Mouse (Mus musculus): Measurements from ENCODE around the gene Olfr561. TPM values are rescaled to one million over a fixed set of nuclear protein-coding genes. Genes with fewer than 3 reads are reported as not detected.

Gene Olfr561
- polyA plus RNA-seq (2015; fragmentation: Nextera tagmentation; extraction: Ambion mirVana) = not detected in 2 replicates

DNA sequence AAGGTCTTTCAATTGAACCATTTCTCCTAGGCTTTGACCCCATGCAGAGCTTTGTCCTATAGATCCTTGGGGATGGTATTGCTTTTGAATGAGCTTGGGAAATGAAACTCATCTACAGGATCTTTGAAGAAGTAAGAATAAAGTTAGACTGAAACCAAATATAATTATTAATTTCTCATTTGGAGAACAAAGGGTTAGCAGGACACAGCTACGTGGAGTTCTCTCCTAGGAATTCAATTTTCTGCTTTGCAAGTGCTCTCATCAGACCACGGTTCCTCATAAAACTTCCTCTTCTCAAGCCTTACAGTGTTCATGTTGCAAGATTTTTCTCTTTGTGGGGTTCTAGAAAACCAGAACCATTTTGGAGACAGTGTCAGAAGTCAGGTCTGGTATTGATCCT, at the start of gene Olfr561:
Gene Olfr561 (plus strand): TSS at position 301 of the 400 bp plus-strand sequence.
- H3K27me3 ChIP-seq (ENCODE audit: control insufficient read depth, insufficient read depth, low read depth, low read length) = no peaks in the 10 kb centered on the region
- ATAC-seq = no peak
- H3K27ac ChIP-seq (ENCODE audit: low read length) = no peak within 1 kb of the TSS
- H3K36me3 ChIP-seq (ENCODE audit: control insufficient read depth, insufficient read depth, low read length) = no peaks in the 10 kb centered on the region
- no peaks in the 10 kb centered on the region for H3K4me1 ChIP-seq (ENCODE audit: control insufficient read depth, insufficient read depth, low read length)
- H3K9ac ChIP-seq (ENCODE audit: low read depth, low read length) = no peak within 1 kb of the TSS
- no peak within 1 kb of the TSS for H3K4me3 ChIP-seq (ENCODE audit: low read depth, low read length)
- H3K4me2 ChIP-seq (ENCODE audit: low read length) = no peak within 1 kb of the TSS
- WGBS = 88% methylated on average over 2 of the region's 2 CpGs
- H3K9me3 ChIP-seq (replicated peaks; ENCODE audit: control insufficient read depth, low read length, poor library complexity, severe bottlenecking) = no peaks in the 10 kb centered on the region

DNA sequence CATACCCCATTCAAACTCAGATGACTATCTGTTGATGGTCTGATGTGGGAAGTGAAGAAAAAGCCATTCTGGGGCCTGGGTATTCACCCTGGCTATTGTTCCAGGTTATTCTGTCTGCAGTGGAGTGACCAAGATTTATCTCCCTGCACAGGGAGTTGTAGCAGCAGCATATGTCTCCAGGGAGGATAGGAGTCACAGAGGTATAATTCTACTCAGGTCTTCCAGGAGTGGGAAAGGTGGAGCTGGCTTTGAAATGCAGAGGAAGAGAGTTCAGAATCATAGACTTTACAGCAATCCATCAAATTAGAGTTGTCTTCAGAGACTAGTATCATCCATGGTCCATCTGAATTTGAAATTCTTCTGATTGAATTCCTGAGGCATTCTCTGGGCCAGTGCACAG, 43.6 kb upstream of the Olfr561 start, which contains the start of gene Olfr559:
Gene Olfr559 (minus strand): TSS at position 101 of the 400 bp plus-strand sequence.
- Histone ChIP-seq H3K36me3 (ENCODE audit: control insufficient read depth, insufficient read depth, low read length) (no peaks in the 10 kb centered on the region), H3K9me3 (replicated peaks; ENCODE audit: control insufficient read depth, low read length, poor library complexity, severe bottlenecking) (no peaks in the 10 kb centered on the region), H3K4me1 (ENCODE audit: control insufficient read depth, insufficient read depth, low read length) (no peaks in the 10 kb centered on the region), H3K4me3 (ENCODE audit: low read depth, low read length) (no peak within 1 kb of the TSS), H3K27me3 (ENCODE audit: control insufficient read depth, insufficient read depth, low read depth, low read length) (no peaks in the 10 kb centered on the region), H3K27ac (ENCODE audit: low read length) (no peak within 1 kb of the TSS), H3K9ac (ENCODE audit: low read depth, low read length) (no peak within 1 kb of the TSS), H3K4me2 (ENCODE audit: low read length) (no peak within 1 kb of the TSS)
- ATAC-seq = no peak

DNA sequence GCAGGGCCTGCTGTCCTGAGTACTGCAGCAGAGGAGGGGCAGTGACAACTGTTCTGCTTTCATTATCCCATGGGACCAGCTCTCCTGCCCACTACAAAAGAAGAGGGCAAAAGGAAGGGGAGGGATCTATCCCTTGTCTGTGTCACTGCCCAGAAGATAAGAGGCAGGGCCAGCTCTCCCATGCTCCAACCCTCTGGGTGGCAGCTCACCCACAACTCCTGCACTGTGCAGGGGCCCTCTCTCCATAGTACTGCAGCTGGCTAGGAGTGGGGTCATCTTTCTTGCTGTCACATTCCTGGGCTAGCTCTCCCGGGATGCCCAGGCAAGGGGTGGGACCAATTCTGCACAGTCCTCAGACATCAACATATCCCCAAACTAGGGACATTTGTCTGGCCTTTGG, 37.2 kb upstream of the Olfr561 start:
- no peak overlapping the region for H3K9ac ChIP-seq (ENCODE audit: low read depth, low read length)
- H3K4me3 ChIP-seq (ENCODE audit: low read depth, low read length) = no peak overlapping the region
- no peaks in the 10 kb centered on the region for H3K27me3 ChIP-seq (ENCODE audit: control insufficient read depth, insufficient read depth, low read depth, low read length)
- no peak overlapping the region for H3K27ac ChIP-seq (ENCODE audit: low read length)
- no peaks in the 10 kb centered on the region for H3K36me3 ChIP-seq (ENCODE audit: control insufficient read depth, insufficient read depth, low read length)
- H3K4me1 ChIP-seq (ENCODE audit: control insufficient read depth, insufficient read depth, low read length) = no peaks in the 10 kb centered on the region
- 94% methylated on average over 1 of the region's 1 CpGs for WGBS
- H3K9me3 ChIP-seq (replicated peaks; ENCODE audit: control insufficient read depth, low read length, poor library complexity, severe bottlenecking) = no peaks in the 10 kb centered on the region
- H3K4me2 ChIP-seq (ENCODE audit: low read length) = no peak overlapping the region
- no peak for ATAC-seq

DNA sequence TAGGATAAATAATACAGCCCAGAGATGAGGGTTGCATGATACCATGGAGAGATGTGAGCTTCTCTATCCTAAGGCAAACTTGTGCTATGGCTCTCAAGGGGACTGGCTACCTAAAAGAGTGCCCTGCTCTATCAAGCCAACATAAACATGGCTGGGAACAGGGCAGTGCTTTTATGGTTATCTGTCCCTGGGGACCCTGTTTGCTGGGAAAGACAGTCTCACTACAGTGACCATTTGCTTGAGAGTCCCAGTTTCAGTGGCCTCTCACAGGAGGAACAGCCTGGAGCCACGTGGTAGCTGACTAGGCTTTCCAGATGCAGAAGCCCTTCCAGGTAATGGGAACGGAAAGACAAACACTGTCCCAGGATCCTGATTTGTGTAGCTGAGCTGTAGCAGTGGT, 33.3 kb upstream of the Olfr561 start:
- Histone ChIP-seq H3K4me3 (ENCODE audit: low read depth, low read length) (no peak overlapping the region), H3K9ac (ENCODE audit: low read depth, low read length) (no peak overlapping the region), H3K36me3 (ENCODE audit: control insufficient read depth, insufficient read depth, low read length) (no peaks in the 10 kb centered on the region), H3K27me3 (ENCODE audit: control insufficient read depth, insufficient read depth, low read depth, low read length) (no peaks in the 10 kb centered on the region), H3K4me2 (ENCODE audit: low read length) (no peak overlapping the region), H3K4me1 (ENCODE audit: control insufficient read depth, insufficient read depth, low read length) (no peaks in the 10 kb centered on the region), H3K9me3 (replicated peaks; ENCODE audit: control insufficient read depth, low read length, poor library complexity, severe bottlenecking) (no peaks in the 10 kb centered on the region), H3K27ac (ENCODE audit: low read length) (no peak overlapping the region)
- no peak for ATAC-seq
- 73% methylated on average over 2 of the region's 2 CpGs for whole genome bisulfite sequencing

DNA sequence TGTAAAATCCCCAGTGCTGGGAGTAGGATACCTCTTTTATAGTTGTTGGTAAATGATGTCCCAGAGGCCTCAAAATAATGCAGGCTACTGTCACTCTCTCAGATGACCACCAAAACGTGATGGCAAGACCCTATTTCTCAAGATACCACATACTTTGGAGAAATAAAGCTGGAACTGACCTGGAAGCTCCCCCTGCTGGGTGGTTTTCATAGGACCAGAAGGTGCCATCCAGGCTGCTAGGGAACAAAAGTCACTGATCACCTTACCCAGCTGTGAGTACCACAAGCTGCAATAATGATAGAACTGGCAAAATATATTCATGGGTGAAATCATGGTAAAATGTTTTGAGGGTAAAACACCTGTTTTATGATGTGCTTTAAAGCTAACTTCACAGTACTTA, 18.9 kb upstream of the Olfr561 start:
- Histone ChIP-seq H3K36me3 (ENCODE audit: control insufficient read depth, insufficient read depth, low read length) (no peaks in the 10 kb centered on the region), H3K27ac (ENCODE audit: low read length) (no peak overlapping the region), H3K4me2 (ENCODE audit: low read length) (no peak overlapping the region), H3K4me1 (ENCODE audit: control insufficient read depth, insufficient read depth, low read length) (no peaks in the 10 kb centered on the region), H3K9ac (ENCODE audit: low read depth, low read length) (no peak overlapping the region), H3K27me3 (ENCODE audit: control insufficient read depth, insufficient read depth, low read depth, low read length) (no peaks in the 10 kb centered on the region), H3K9me3 (replicated peaks; ENCODE audit: control insufficient read depth, low read length, poor library complexity, severe bottlenecking) (no peaks in the 10 kb centered on the region), H3K4me3 (ENCODE audit: low read depth, low read length) (no peak overlapping the region)
- 33% methylated on average over 1 of the region's 1 CpGs for WGBS
- ATAC-seq = no peak

DNA sequence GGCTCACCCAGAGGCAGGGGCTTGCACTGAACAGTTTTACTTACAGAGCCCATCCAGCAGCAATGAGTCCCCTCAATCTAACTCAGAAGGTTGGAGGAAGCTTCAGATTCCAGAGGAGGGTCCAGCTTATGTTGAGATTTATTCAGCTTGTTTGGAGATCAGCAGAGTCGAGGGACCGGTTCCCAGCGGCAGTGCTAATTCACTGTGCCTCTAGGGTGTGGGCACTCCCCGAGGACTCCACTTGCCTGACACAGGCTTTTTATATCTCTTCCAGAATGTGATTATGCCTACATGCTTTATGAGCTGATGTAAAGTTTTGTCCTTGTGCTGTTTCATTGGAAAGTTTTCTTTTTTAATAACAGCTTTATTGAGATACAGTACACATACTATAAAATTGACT, 11.8 kb upstream of the Olfr561 start, which contains the start of the genes Olfr560 and Olfr78:
Gene Olfr560 (minus strand): TSS at position 101 of the 400 bp plus-strand sequence.
Gene Olfr78 (minus strand): TSS at position 206 of the 400 bp plus-strand sequence.
- no peaks in the 10 kb centered on the region for H3K4me1 ChIP-seq (ENCODE audit: control insufficient read depth, insufficient read depth, low read length)
- H3K27me3 ChIP-seq (ENCODE audit: control insufficient read depth, insufficient read depth, low read depth, low read length) = no peaks in the 10 kb centered on the region
- H3K4me3 ChIP-seq (ENCODE audit: low read depth, low read length) = no peak within 1 kb of the TSS
- H3K36me3 ChIP-seq (ENCODE audit: control insufficient read depth, insufficient read depth, low read length) = no peaks in the 10 kb centered on the region
- no peaks in the 10 kb centered on the region for H3K9me3 ChIP-seq (replicated peaks; ENCODE audit: control insufficient read depth, low read length, poor library complexity, severe bottlenecking)
- no peak for ATAC-seq
- H3K27ac ChIP-seq (ENCODE audit: low read length) = no peak within 1 kb of the TSS
- WGBS = 72% methylated on average over 4 of the region's 4 CpGs
- no peak within 1 kb of the TSS for H3K9ac ChIP-seq (ENCODE audit: low read depth, low read length)
- no peak within 1 kb of the TSS for H3K4me2 ChIP-seq (ENCODE audit: low read length)

DNA sequence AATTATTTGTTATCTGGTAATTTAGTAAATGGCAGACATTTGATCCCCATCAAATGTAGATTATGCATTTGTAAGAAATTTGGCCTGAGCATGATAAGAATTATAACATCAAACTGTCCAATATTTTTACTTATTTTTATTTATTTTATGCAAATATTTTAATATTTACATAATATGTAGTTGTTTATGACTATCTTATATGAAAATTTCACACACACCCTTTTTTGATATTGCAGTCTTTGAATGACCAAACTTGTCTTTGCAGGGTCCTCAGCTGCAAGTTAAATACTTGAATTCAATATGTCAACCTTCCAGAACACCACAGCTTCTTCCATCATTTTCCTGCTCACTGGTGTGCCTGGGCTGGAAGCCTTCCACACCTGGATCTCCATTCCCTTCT, 32.2 kb downstream of the Olfr561 start, which contains the start of gene Olfr564:
Gene Olfr564 (plus strand): TSS at position 301 of the 400 bp plus-strand sequence.
- H3K9me3 ChIP-seq (replicated peaks; ENCODE audit: control insufficient read depth, low read length, poor library complexity, severe bottlenecking) = no peaks in the 10 kb centered on the region
- ATAC-seq = no peak
- no peak within 1 kb of the TSS for H3K9ac ChIP-seq (ENCODE audit: low read depth, low read length)
- H3K27ac ChIP-seq (ENCODE audit: low read length) = no peak within 1 kb of the TSS
- no peaks in the 10 kb centered on the region for H3K27me3 ChIP-seq (ENCODE audit: control insufficient read depth, insufficient read depth, low read depth, low read length)
- no peak within 1 kb of the TSS for H3K4me3 ChIP-seq (ENCODE audit: low read depth, low read length)
- H3K4me1 ChIP-seq (ENCODE audit: control insufficient read depth, insufficient read depth, low read length) = no peaks in the 10 kb centered on the region
- no peaks in the 10 kb centered on the region for H3K36me3 ChIP-seq (ENCODE audit: control insufficient read depth, insufficient read depth, low read length)
- H3K4me2 ChIP-seq (ENCODE audit: low read length) = no peak within 1 kb of the TSS

Other genes starting within 250 kb of the Olfr561 start
- gene Olfr547, start 236.5 kb upstream of the Olfr561 start, polyA plus RNA-seq (2015; fragmentation: Nextera tagmentation; extraction: Ambion mirVana) = not detected in 2 replicates
- not detected in 2 replicates for gene Olfr548-ps1, start 230.3 kb upstream of the Olfr561 start, polyA plus RNA-seq (2015; fragmentation: Nextera tagmentation; extraction: Ambion mirVana)
- not detected in 2 replicates for gene Olfr549, start 221.4 kb upstream of the Olfr561 start, polyA plus RNA-seq (2015; fragmentation: Nextera tagmentation; extraction: Ambion mirVana)
- gene Trim21, start 205.7 kb upstream of the Olfr561 start, polyA plus RNA-seq (2015; fragmentation: Nextera tagmentation; extraction: Ambion mirVana) = not detected in 2 replicates
- not detected in 2 replicates for gene Olfr550, start 199.8 kb upstream of the Olfr561 start, polyA plus RNA-seq (2015; fragmentation: Nextera tagmentation; extraction: Ambion mirVana)
- not detected in 2 replicates for gene Olfr551, start 179.3 kb upstream of the Olfr561 start, polyA plus RNA-seq (2015; fragmentation: Nextera tagmentation; extraction: Ambion mirVana)
- gene Olfr552, start 173.5 kb upstream of the Olfr561 start, polyA plus RNA-seq (2015; fragmentation: Nextera tagmentation; extraction: Ambion mirVana) = not detected in 2 replicates
- not detected in 2 replicates for gene Olfr553, start 153.0 kb upstream of the Olfr561 start, polyA plus RNA-seq (2015; fragmentation: Nextera tagmentation; extraction: Ambion mirVana)
- gene Olfr554, start 132.8 kb upstream of the Olfr561 start, polyA plus RNA-seq (2015; fragmentation: Nextera tagmentation; extraction: Ambion mirVana) = not detected in 2 replicates
- gene Olfr555, start 112.4 kb upstream of the Olfr561 start, polyA plus RNA-seq (2015; fragmentation: Nextera tagmentation; extraction: Ambion mirVana) = not detected in 2 replicates
- not detected in 2 replicates for gene Olfr556, start 106.3 kb upstream of the Olfr561 start, polyA plus RNA-seq (2015; fragmentation: Nextera tagmentation; extraction: Ambion mirVana)
- 6.4 and 7.3 TPM in 2 replicates for gene Trim68, start 83.9 kb upstream of the Olfr561 start, polyA plus RNA-seq (2015; fragmentation: Nextera tagmentation; extraction: Ambion mirVana)
- gene Olfr557, start 75.3 kb upstream of the Olfr561 start, polyA plus RNA-seq (2015; fragmentation: Nextera tagmentation; extraction: Ambion mirVana) = not detected in 2 replicates
- not detected in 2 replicates for gene Olfr558, start 69.0 kb upstream of the Olfr561 start, polyA plus RNA-seq (2015; fragmentation: Nextera tagmentation; extraction: Ambion mirVana)
- gene Olfr33, start 52.2 kb upstream of the Olfr561 start, polyA plus RNA-seq (2015; fragmentation: Nextera tagmentation; extraction: Ambion mirVana) = not detected in 2 replicates
- gene Olfr559, start 43.7 kb upstream of the Olfr561 start, polyA plus RNA-seq (2015; fragmentation: Nextera tagmentation; extraction: Ambion mirVana) = not detected in 2 replicates
- gene Olfr560, start 11.9 kb upstream of the Olfr561 start, polyA plus RNA-seq (2015; fragmentation: Nextera tagmentation; extraction: Ambion mirVana) = not detected in 2 replicates
- gene Olfr78, start 11.8 kb upstream of the Olfr561 start, polyA plus RNA-seq (2015; fragmentation: Nextera tagmentation; extraction: Ambion mirVana) = 0.16 TPM in 1 of 2 replicates, not detected in the other
- gene Olfr564, start 32.3 kb downstream of the Olfr561 start, polyA plus RNA-seq (2015; fragmentation: Nextera tagmentation; extraction: Ambion mirVana) = not detected in 2 replicates
- gene Olfr566, start 87.5 kb downstream of the Olfr561 start, polyA plus RNA-seq (2015; fragmentation: Nextera tagmentation; extraction: Ambion mirVana) = not detected in 2 replicates
- gene Olfr568, start 105.9 kb downstream of the Olfr561 start, polyA plus RNA-seq (2015; fragmentation: Nextera tagmentation; extraction: Ambion mirVana) = not detected in 2 replicates
- gene Olfr569, start 119.7 kb downstream of the Olfr561 start, polyA plus RNA-seq (2015; fragmentation: Nextera tagmentation; extraction: Ambion mirVana) = not detected in 2 replicates
- 0.20 TPM in 1 of 2 replicates, not detected in the other for gene Olfr570, start 123.4 kb downstream of the Olfr561 start, polyA plus RNA-seq (2015; fragmentation: Nextera tagmentation; extraction: Ambion mirVana)
- not detected in 2 replicates for gene Olfr571, start 146.3 kb downstream of the Olfr561 start, polyA plus RNA-seq (2015; fragmentation: Nextera tagmentation; extraction: Ambion mirVana)
- not detected in 2 replicates for gene Olfr572, start 153.2 kb downstream of the Olfr561 start, polyA plus RNA-seq (2015; fragmentation: Nextera tagmentation; extraction: Ambion mirVana)
- gene Olfr573-ps1, start 171.4 kb downstream of the Olfr561 start, polyA plus RNA-seq (2015; fragmentation: Nextera tagmentation; extraction: Ambion mirVana) = not detected in 2 replicates
- not detected in 2 replicates for gene Olfr574, start 177.2 kb downstream of the Olfr561 start, polyA plus RNA-seq (2015; fragmentation: Nextera tagmentation; extraction: Ambion mirVana)
- not detected in 2 replicates for gene Olfr575, start 187.6 kb downstream of the Olfr561 start, polyA plus RNA-seq (2015; fragmentation: Nextera tagmentation; extraction: Ambion mirVana)
- gene Olfr576, start 191.4 kb downstream of the Olfr561 start, polyA plus RNA-seq (2015; fragmentation: Nextera tagmentation; extraction: Ambion mirVana) = not detected in 2 replicates
- gene Olfr577, start 204.7 kb downstream of the Olfr561 start, polyA plus RNA-seq (2015; fragmentation: Nextera tagmentation; extraction: Ambion mirVana) = not detected in 2 replicates
- not detected in 2 replicates for gene Olfr578, start 218.1 kb downstream of the Olfr561 start, polyA plus RNA-seq (2015; fragmentation: Nextera tagmentation; extraction: Ambion mirVana)